Mouse (Mus musculus) liver, adult 2 months (tissue): ENCODE measurements at regions not wholly inside any gene's neighbourhood (a gene's known extent, or its start where the extent isn't known, plus 50 kb on each side); places are given as distances from the start of the nearest gene placed in this dataset.

Experiments used
- DNase-seq: peaks from one replicate; pipeline ENCODE4 v3.0.0-alpha.2; 2011; ENCODE audit warnings: low read depth, low spot score; ENCODE audit errors: extremely low read depth
- H3K27ac ChIP-seq: fragments of 200-500 bp; replicated peaks from 2 replicates; pipeline ENCODE4 v1.5.1; 2012; ENCODE audit warnings: low read depth, mild to moderate bottlenecking, control low read depth, inconsistent platforms, low read length; ENCODE audit not compliant: insufficient read depth
- H3K27me3 ChIP-seq: fragments of 200-500 bp; 2 replicates; pipeline ENCODE4 v1.6.1; 2012; ENCODE audit warnings: mild to moderate bottlenecking, moderate library complexity, low read length, inconsistent platforms; ENCODE audit not compliant: control insufficient read depth, insufficient read depth
- H3K36me3 ChIP-seq: fragments of 200-500 bp; 2 replicates; pipeline ENCODE4 v1.6.1; 2012; ENCODE audit warnings: low read length, inconsistent platforms; ENCODE audit not compliant: control insufficient read depth, insufficient read depth
- H3K4me1 ChIP-seq: fragments of 200-500 bp; 2 replicates; pipeline ENCODE4 v1.6.1; 2011; ENCODE audit warnings: low read length; ENCODE audit not compliant: control insufficient read depth, insufficient read depth
- H3K4me3 ChIP-seq: fragments of 200-500 bp; 2 replicates; pipeline ENCODE4 v1.5.1; 2011; ENCODE audit warnings: low read depth, mild to moderate bottlenecking, control low read depth, low read length, moderate library complexity; ENCODE audit not compliant: insufficient read depth
- H3K79me2 ChIP-seq: fragments of 200-500 bp; 2 replicates; pipeline ENCODE4 v1.6.1; 2012; ENCODE audit warnings: inconsistent platforms, mild to moderate bottlenecking, low read length, moderate library complexity; ENCODE audit not compliant: control insufficient read depth, insufficient read depth
- H3K9ac ChIP-seq: fragments of 200-500 bp; 2 replicates; pipeline ENCODE4 v1.6.1; 2012; ENCODE audit warnings: low read depth, mild to moderate bottlenecking, control low read depth, inconsistent platforms, low read length
- CTCF ChIP-seq: fragments of 200-500 bp; IDR thresholded peaks from 2 replicates; pipeline ENCODE4 v1.5.1; 2011; ENCODE audit warnings: low read depth, low read length, control low read depth
- POLR2A ChIP-seq: fragments of 200-500 bp; IDR thresholded peaks from 2 replicates; pipeline ENCODE4 v1.6.1; 2011; ENCODE audit warnings: low read length, control low read depth; ENCODE audit not compliant: insufficient read depth; ENCODE audit errors: extremely low read depth
- WGBS: fragments of 180-500 bp; shearing (Covaris S2); methylation state at CpG from one replicate; pipeline ENCODE4 v1.1.7; 2018; 5-methylcytosine and 5-hydroxymethylcytosine counted together

DNA sequence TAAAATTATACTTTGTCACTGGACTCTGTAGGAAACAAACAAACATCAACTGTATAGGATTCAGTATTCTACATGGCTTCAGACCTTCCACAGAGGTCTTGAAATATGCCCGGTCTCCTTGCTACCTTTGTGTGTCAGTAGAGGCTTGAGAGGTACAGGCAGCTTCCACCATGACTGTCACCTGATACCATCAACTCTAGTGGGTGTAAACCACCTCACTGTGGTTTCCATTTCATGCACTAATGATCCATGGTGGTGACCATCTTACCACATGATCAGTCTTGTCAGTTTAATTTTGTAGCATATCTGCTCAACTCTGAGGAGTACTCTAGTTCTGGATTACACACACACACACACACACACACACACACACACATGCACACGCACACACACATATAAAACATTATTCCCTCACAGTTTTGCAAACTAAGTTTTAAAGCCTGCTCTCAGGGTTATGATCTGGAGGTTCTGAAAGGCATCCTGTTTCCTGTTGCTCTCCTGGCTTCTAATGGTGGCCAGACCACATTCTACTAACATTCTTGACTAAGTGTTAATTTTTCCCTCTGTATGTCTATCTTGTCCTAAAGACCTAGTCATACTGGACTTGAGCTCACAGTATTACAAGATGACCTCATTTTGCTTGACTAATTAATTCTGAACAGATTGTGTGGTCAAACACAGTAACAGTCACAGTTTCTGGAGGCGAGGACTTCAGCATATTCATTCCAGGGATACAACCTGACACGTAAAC lies 106.7 kb upstream of the Rgs1 start:
- no peaks in the 10 kb centered on the region for H3K4me1 ChIP-seq
- H3K9ac ChIP-seq: no peak overlapping the region
- no peak for DNase-seq
- no peak for TF ChIP-seq CTCF
- no peak for TF ChIP-seq POLR2A
- no peak overlapping the region for H3K4me3 ChIP-seq
- 80% methylated on average over 4 of the region's 4 CpGs for whole genome bisulfite sequencing
- no peaks in the 10 kb centered on the region for H3K79me2 ChIP-seq
- no peaks in the 10 kb centered on the region for H3K27me3 ChIP-seq
- H3K27ac ChIP-seq: no peak overlapping the region
- H3K36me3 ChIP-seq: no peaks in the 10 kb centered on the region

DNA sequence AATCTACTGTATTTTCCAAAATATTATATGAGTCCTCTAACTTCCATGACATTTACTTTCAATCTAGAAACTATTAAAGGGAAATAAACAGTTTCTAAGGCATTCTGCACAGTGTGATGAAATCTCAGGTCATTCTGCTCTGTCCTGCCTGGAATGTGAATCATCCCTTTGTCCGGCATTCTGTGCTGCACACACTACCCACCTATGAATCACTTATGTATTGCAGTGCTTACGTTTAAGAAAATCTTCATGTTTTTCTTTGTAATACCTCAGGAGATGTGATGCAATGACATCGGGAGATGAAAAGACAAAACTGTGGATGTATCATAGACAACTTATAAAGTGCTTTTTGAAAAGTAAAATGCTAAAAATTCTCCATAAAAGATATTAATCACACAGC lies 106.0 kb upstream of the Rgs1 start:
- H3K79me2 ChIP-seq: no peaks in the 10 kb centered on the region
- 83% methylated on average over 3 of the region's 3 CpGs for WGBS
- TF ChIP-seq POLR2A (no peak), CTCF (no peak)
- no peaks in the 10 kb centered on the region for H3K36me3 ChIP-seq
- H3K27me3 ChIP-seq: no peaks in the 10 kb centered on the region
- H3K4me1 ChIP-seq: no peaks in the 10 kb centered on the region
- H3K9ac ChIP-seq: no peak overlapping the region
- no peak for DNase-seq
- no peak overlapping the region for H3K27ac ChIP-seq
- H3K4me3 ChIP-seq: no peak overlapping the region

DNA sequence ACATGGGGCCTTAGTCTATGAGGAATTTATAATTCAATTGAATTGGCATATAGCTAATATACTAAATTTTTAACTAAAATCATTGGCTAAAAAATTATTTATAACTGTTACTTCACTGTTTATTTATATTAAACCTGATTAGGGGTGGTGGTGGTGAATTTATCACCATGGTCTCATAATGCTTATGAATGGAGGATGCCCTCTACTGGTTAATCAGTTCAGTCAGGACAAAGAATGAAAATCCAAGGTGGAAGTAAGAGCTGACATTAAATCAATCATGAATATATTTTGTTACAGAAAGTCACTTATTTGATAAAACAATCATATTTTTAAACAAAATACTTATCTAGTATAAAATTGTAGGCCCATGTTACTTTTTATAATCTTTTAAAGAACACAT lies 104.3 kb upstream of the Rgs1 start:
- no peak overlapping the region for H3K27ac ChIP-seq
- TF ChIP-seq CTCF: 0 out of 2 replicates have a peak, but pooled peaks have one; percentile 1
- no peak for TF ChIP-seq POLR2A
- no peaks in the 10 kb centered on the region for H3K36me3 ChIP-seq
- H3K79me2 ChIP-seq: no peaks in the 10 kb centered on the region
- H3K27me3 ChIP-seq: no peaks in the 10 kb centered on the region
- no peaks in the 10 kb centered on the region for H3K4me1 ChIP-seq
- no peak overlapping the region for H3K9ac ChIP-seq
- no peak for DNase-seq
- H3K4me3 ChIP-seq: no peak overlapping the region

DNA sequence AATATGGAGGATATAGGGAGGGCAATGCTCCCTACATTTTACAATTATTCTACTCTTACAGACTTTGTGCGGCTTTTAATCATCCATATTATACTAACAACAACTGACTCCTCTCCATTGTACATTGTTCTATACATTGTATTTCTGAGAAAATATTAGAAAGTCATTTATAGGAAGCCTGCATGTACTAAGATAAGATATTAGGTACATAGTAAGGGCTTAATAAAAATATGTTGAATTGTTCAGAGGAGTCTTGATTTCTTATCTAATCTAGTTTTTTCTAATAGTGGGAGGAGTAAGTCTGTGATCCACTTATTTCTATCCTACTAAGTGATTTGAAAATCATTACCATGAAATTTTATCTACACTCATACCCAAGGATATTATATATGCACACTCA lies 94.8 kb upstream of the Rgs1 start:
- 93% methylated on average over 1 of the region's 1 CpGs for WGBS
- Histone ChIP-seq H3K36me3 (no peaks in the 10 kb centered on the region), H3K4me1 (no peaks in the 10 kb centered on the region), H3K79me2 (no peaks in the 10 kb centered on the region), H3K27me3 (no peaks in the 10 kb centered on the region), H3K4me3 (no peak overlapping the region), H3K9ac (no peak overlapping the region), H3K27ac (no peak overlapping the region)
- DNase-seq: no peak
- TF ChIP-seq CTCF (no peak), POLR2A (no peak)

DNA sequence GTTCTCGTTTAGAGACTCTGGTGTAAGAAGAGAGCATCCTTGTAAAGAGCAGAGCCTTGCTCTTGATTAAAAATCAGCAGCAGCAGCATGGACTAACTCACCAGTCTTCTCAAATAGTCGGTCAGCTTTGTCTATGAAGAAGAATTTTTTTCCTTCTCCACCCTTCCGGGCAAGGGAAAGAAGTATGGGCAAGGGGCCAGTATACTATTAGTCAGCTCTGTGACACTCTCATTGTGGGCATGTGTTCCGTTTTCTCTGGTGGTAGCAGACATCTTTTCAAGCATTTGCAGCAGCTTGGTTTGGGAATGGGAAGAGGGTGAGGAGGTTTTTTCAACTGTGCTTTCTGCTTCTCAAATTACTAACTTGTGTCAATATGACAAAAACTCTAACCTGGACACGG lies 94.3 kb upstream of the Rgs1 start:
- TF ChIP-seq POLR2A (no peak), CTCF (no peak)
- no peaks in the 10 kb centered on the region for H3K4me1 ChIP-seq
- WGBS: 67% methylated on average over 5 of the region's 5 CpGs
- DNase-seq: no peak
- no peaks in the 10 kb centered on the region for H3K79me2 ChIP-seq
- H3K36me3 ChIP-seq: no peaks in the 10 kb centered on the region
- H3K4me3 ChIP-seq: no peak overlapping the region
- no peak overlapping the region for H3K27ac ChIP-seq
- no peak overlapping the region for H3K9ac ChIP-seq
- no peaks in the 10 kb centered on the region for H3K27me3 ChIP-seq

DNA sequence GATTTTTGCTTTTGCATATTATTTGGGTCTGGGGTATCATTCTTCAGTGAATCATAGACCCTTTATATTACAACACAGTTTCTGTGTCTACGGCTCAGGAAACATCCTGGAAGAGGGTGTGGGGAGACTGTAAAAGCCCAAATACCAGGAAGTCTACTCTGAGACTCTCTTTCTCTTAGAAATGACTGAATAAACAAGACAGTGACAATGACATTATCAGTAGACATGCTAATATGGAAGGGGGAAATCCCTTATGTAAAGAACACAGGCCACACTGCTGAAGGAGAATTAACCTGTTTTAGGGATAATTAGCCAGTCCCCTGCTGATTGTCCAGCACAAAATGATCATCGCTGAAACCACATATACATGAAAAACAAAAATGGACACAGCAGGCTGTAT lies 88.5 kb upstream of the Rgs1 start:
- Histone ChIP-seq H3K9ac (no peak overlapping the region), H3K4me1 (no peaks in the 10 kb centered on the region), H3K36me3 (no peaks in the 10 kb centered on the region), H3K27ac (no peak overlapping the region), H3K79me2 (no peaks in the 10 kb centered on the region), H3K4me3 (no peak overlapping the region), H3K27me3 (no peaks in the 10 kb centered on the region)
- WGBS: 72% methylated on average over 2 of the region's 2 CpGs
- TF ChIP-seq CTCF (no peak), POLR2A (no peak)
- DNase-seq: no peak
